Mouse (Mus musculus): Measurements from ENCODE around the gene Upk3a.
A peak's percentile ranks its signal among the peaks of the same experiment; 100 is the strongest.

The Upk3a gene

DNA sequence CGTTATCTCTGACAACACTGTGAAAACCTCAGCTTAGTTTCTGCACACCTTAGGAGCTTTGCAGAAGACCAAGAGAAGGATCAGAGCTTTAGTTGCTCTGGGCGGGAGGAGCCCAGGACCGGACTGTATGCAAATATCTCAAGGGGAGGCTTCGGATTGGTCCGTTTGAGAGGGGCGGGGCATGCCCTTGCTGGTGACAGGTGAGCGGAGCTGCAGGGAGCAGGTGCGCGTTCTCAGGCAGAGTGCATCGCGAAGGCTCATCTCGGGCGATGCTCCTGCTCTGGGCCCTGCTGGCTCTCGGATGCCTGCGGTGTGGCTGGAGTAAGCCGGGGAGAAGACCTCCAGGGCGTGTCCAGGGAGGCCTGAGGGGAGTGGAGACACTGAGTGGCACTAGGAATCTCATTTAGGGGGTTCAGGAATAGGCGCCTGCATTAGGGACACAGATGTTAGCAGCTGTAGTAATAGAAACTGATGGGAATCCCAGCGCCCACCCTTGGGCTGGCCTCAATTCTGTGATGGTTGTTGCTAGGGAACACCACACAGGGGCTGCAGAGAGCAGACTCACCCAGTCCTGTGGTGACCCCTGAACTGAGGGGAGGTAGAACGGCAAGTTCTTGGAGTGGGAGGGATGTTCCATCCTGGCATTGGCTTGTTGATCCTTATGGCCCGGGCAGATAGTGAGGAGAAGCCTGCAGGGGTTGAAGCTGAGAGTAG, at the start of gene Upk3a:
Gene Upk3a (plus strand): TSS at position 191 of the 714 bp plus-strand sequence.
- DNase-seq (ENCODE audit: low read depth, low spot score): peak; percentile 69

- no peak for DNase-seq (ENCODE audit: low read depth, low spot score)
These were observed 48.4 kb upstream of the Upk3a start for GRCm38 (mm10) chr15:84968534-84968933.

DNA sequence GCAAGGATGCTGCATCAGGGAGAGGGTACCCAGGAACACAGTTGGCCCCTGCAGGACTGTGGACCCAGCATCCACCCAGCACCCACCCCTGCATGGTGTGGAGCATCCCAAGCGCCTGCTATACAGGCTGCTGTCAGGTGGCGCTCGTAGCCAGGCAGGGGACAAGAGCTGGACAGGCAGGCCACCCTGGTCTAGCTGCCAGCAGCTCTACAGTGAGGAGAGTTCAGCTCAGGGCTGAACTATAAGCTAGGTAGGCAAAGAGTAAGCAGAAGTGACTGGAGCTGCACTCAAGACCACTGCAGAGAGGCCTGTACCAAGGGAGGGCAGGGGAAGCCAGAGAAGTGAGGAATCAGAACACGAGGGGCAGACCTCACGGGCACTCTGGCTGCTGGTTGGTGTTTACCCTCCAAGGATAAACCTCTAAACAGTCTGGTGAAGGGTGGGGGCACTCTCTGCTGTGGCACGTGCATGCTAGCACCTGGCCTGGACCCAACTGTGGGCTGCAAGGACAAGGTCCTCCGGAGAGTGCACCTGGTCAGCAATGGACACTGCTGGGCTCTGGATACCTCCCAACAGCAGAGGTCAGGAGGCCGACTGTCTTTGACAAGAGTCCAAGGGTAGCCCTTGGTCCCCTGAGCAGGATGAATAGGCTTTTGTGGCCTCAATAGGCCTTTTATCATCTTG, 43.9 kb upstream of the Upk3a start:
- no peak for DNase-seq (ENCODE audit: low read depth, low spot score)

DNA sequence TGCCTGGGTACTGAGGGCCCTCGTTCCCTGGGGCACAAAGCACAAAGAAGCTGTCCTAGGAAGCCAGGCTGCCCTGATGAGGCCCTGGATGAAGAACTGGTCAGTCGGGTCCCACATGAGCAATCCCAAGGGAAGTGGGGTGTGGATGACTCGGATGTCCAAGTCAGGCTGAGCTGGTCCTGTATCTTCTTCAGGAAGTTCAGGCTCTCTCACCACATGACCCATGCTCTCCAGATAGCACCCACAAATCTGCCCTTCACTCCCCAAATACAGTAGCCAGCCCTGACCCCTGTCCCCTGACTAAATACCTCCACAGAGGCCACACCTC, 43.4 kb upstream of the Upk3a start:
- no peak for DNase-seq (ENCODE audit: low read depth, low spot score)

DNA sequence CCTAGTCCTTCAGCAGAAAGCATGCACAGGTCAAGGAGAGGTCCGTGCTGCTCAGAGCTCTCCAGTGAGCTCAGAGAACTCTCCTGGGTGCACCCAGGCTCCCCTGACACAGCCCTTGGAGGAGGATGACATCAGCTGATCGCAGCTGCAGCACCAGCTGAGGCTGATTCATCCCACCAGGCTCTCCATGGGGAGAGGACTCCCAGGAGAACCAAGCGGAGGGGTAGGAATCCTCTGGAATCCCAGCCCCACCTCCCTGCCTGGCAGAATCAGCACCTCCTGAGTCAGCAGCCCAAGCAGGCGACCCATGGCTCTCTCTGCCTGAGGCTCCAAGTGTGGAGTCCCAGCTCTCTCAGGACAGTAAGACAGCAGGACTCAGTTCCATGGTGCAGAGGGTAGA, 41.2 kb upstream of the Upk3a start:
- no peak for DNase-seq (ENCODE audit: low read depth, low spot score)

DNA sequence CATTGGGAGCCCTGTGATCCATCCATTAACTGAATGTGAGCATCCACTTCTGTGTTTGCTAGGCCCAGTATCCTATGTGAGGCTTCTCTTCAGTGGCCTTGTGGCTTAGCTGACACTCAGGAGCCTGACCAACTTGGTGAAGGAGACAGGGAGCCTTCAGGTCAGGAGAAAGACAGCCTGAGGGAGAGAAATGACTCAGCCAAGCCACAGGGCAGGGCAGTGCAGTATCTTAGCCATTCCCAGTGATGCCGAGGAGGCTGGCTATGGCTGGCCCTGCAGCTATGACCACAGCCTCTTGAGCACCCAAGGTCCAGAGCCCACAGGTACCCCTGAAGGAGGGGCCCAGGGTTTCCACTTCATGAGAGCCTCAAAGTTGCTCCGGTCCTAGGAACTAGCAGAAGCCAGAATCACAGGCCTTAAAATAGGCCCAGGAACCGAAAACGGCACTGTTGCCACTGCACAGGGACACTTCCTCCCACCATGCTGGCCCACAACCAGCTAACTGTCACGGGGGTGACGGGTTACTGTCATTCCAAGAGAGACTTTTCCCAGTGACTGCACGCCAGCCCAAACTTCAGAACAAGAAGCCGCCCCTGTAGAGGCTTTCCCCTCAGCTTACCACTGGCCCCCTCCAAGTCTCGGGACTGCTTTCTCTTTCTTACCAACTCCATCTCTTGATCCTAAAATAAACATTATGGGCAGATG, 35.2 kb upstream of the Upk3a start:
- DNase-seq (ENCODE audit: low read depth, low spot score): no peak

DNA sequence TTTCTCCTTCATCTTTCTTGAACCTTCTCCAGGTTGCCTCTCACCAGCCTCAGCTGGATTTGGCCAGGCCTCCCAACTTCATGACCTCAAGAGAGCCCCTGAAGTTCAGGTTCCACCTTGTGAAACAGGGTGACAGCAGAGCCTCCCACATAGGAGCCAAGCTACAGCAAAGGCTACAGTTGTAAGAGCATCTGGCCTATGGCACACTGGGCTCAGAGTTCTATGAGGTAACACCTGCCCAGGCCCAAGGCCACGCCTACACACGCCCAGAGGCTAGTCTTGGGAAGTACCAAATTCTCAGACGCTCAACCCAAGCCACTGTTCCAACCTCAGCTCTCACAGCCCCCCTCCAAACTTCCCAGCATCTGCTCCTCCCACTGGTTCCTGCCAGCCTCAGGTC, 34.1 kb upstream of the Upk3a start:
- DNase-seq (ENCODE audit: low read depth, low spot score): peak; percentile 43

GRCm38 (mm10) chr15:84983721-84984120, 33.2 kb upstream of the Upk3a start:
- DNase-seq (ENCODE audit: low read depth, low spot score): no peak

DNA sequence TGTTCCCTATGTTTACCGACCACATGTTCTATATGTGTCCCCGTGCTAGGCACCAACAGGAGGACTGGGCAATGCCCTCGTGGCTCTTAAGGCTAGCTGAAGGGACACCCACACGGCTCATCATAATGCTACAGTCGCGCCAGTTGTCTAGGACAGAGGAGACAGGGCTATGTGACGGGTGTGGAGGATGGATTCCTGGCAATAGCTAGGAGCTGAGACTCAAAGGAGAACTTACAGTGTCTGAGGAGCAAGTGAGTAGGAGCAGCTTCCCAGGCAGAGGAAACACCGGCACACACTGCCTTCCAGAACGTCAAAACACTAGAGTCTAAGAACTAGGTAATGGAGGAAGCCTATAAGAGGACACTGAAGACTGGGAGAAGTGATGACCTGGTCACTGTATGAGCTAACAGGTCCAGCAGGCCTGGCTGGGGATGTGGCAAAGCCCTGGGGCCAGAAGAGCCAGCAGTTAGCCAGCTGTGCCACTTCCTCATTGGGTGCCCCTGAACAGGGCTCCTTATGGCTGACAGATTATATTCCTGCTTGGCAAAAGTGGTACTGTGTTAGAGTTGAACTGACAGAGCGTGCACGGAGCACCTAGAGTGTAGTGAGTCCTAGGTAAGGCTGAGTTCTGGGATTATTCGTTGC, 31.3 kb upstream of the Upk3a start:
- no peak for DNase-seq (ENCODE audit: low read depth, low spot score)

GRCm38 (mm10) chr15:84986171-84987019, 30.5 kb upstream of the Upk3a start:
- no peak for DNase-seq (ENCODE audit: low read depth, low spot score)

- DNase-seq (ENCODE audit: low read depth, low spot score): peak; percentile 30
These were observed 29.7 kb upstream of the Upk3a start for GRCm38 (mm10) chr15:84987020-84987815.

GRCm38 (mm10) chr15:84987874-84988825, 28.8 kb upstream of the Upk3a start, which contains the start of gene 5031439G07Rik:
Gene 5031439G07Rik (minus strand): TSS chr15:84988551.
- DNase-seq (ENCODE audit: low read depth, low spot score): peak; percentile 98

- DNase-seq (ENCODE audit: low read depth, low spot score): no peak
These were observed 27.8 kb upstream of the Upk3a start for GRCm38 (mm10) chr15:84989098-84989497.

- DNase-seq (ENCODE audit: low read depth, low spot score): no peak
These were observed 27.2 kb upstream of the Upk3a start for GRCm38 (mm10) chr15:84989771-84990170.

- no peak for DNase-seq (ENCODE audit: low read depth, low spot score)
These were observed 22.4 kb upstream of the Upk3a start for GRCm38 (mm10) chr15:84994498-84994897.

GRCm38 (mm10) chr15:84995041-84995440, 21.9 kb upstream of the Upk3a start:
- DNase-seq (ENCODE audit: low read depth, low spot score): no peak

DNA sequence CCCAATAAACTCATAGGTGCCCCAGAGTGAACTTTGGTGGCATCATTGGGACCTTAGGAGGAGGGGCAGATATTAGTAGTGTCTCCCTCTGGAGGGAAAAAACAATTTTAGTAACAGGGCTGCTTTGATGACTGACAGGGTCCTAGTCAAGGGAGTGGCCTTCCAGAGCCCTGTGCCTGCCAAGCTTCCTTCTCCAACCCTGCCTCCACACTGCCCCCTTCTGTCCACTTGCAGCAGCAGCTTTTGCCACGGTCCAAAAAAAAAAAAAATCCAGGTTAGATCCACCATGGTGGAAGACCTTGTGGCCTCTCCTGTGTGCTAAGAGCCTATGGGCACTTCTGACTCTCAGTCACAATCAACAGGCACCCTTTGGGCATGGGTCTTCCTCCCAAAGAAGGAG, 21.0 kb upstream of the Upk3a start:
- DNase-seq (ENCODE audit: low read depth, low spot score): peak; percentile 85

DNA sequence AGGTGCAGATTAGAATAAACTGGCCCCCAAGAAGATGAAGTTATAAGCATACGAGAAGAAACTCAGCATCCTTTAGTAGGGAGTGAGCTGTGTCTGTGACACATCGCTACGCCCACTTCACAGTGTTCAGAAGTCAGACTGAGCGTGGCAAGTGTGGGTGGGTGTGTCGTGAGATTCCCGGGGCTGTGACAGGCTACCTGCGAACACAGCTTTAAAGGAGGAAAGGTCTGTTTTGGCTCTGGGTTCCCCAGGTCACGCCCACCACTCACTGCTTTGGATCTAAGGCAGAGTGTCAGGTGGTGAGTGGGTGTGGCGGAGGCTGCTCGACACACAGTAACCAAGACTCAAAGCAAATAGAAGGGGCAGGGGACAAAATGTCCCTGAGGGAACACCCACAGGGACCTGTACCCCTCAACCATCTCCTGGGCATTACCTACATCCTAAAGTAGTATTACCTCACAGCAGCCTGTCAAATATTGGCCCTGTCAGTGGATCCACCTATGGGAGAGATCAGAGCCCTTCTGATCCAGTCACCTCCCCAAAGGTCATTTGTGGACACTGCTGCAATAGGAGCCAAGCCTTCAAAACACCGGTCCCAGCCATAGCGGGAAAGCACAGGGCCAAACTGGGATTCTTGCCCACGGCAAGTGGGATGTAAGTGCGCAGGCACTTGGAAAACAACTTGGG, 19.0 kb upstream of the Upk3a start:
- DNase-seq (ENCODE audit: low read depth, low spot score): peak; percentile 58

- no peak for DNase-seq (ENCODE audit: low read depth, low spot score)
These were observed 17.0 kb upstream of the Upk3a start for GRCm38 (mm10) chr15:84999911-85000310.
